Mouse (Mus musculus) liver, embryonic 14.5 days (tissue): ENCODE measurements around the gene Ankrd11. TPM values are rescaled to one million over a fixed set of nuclear protein-coding genes. Genes with fewer than 3 reads are reported as not detected.

Source experiments
- ATAC-seq: fragments of 200-750 bp; cut with Nextera tagmentation; 2 replicates; pipeline ENCODE4 v1.8.0; 2017; ENCODE audit warnings: moderate number of reproducible peaks, mild to moderate bottlenecking, moderate library complexity; ENCODE audit not compliant: insufficient read depth
- DNase-seq, 3 experiments: peaks; one replicate each; pipeline ENCODE4 v3.0.0-alpha.2; 2012 to 2013; ENCODE audit warnings: low read depth in 3 of 3, low spot score in 3 of 3
- H3K27ac ChIP-seq: fragments of 300-500 bp; sonication (generic); 2 replicates; pipeline ENCODE4 v1.5.1; 2014; ENCODE audit warnings: moderate library complexity, mild to moderate bottlenecking, control low read depth, inconsistent platforms
- H3K27me3 ChIP-seq: fragments of 300-500 bp; sonication (generic); 2 replicates; pipeline ENCODE4 v1.6.1; 2014; ENCODE audit warnings: mild to moderate bottlenecking, low read length, moderate library complexity; ENCODE audit not compliant: control insufficient read depth, insufficient read depth
- H3K36me3 ChIP-seq: fragments of 300-500 bp; sonication (generic); replicated peaks from 2 replicates; pipeline ENCODE4 v1.6.1; 2014; ENCODE audit warnings: low read depth; ENCODE audit not compliant: control insufficient read depth, insufficient read depth
- H3K4me1 ChIP-seq, 2 experiments: fragments of 200-500 bp in 1 of 2; fragments of 300-500 bp in 1 of 2; sonication (generic) in 1 of 2; replicated peaks; 2 replicates each; pipeline ENCODE4 v1.6.1; 2012 to 2014; ENCODE audit warnings: antibody characterized with exemption in 1 of 2, inconsistent platforms in 1 of 2, low read length in 1 of 2; ENCODE audit not compliant: control insufficient read depth in 2 of 2, insufficient read depth in 2 of 2
- H3K4me2 ChIP-seq: fragments of 300-500 bp; sonication (generic); 2 replicates; pipeline ENCODE4 v1.6.1; 2014; ENCODE audit warnings: low read depth, mild to moderate bottlenecking, control low read depth, moderate library complexity
- H3K4me3 ChIP-seq, 2 experiments: fragments of 200-500 bp in 1 of 2; fragments of 300-500 bp in 1 of 2; sonication (generic) in 1 of 2; 2 replicates each; pipeline ENCODE4 v1.5.1; 2012 to 2014; ENCODE audit warnings: low read depth in 2 of 2, low read length in 2 of 2, mild to moderate bottlenecking in 2 of 2, control low read depth in 1 of 2, inconsistent platforms in 1 of 2, moderate library complexity in 1 of 2; ENCODE audit not compliant: insufficient read depth in 1 of 2
- H3K9ac ChIP-seq: fragments of 300-500 bp; sonication (generic); replicated peaks from 2 replicates; pipeline ENCODE4 v1.6.1; 2014; ENCODE audit warnings: mild to moderate bottlenecking, control low read depth, moderate library complexity
- H3K9me3 ChIP-seq: fragments of 300-500 bp; sonication (generic); 2 replicates; pipeline ENCODE4 v1.6.1; 2016; ENCODE audit warnings: low read length, mixed read lengths; ENCODE audit not compliant: control insufficient read depth
- CTCF ChIP-seq: IDR thresholded peaks from 2 replicates; pipeline ENCODE4 v1.5.1; 2016; ENCODE audit warnings: antibody characterized with exemption, low read depth, control low read depth
- EP300 ChIP-seq: IDR thresholded peaks from 2 replicates; pipeline ENCODE4 v1.6.1; 2016; ENCODE audit warnings: antibody characterized with exemption, low read depth
- WGBS: fragments of 180-500 bp; shearing (Covaris S2); extraction: QIAGEN DNeasy Blood & Tissue Kit; methylation state at CpG from one replicate; pipeline ENCODE4 v1.1.7; 2014; ENCODE audit not compliant: insufficient replicate concordance; 5-methylcytosine and 5-hydroxymethylcytosine counted together
- polyA plus RNA-seq, 2 experiments: library from polyadenylated mRNA; depleted of rRNA in 1 of 2; stranded (reverse) in 1 of 2; unstranded in 1 of 2; fragments of >200 nt; fragmentation: Nextera tagmentation in 1 of 2; extraction: Ambion mirVana in 1 of 2; gene quantifications; 2 replicates each; pipeline versions ENCODE4 v1.2.1 to v1.2.3; 2012 to 2014

Ankrd11 gene
- polyA plus RNA-seq, 2 experiments = 10.8 to 12.4 TPM

GRCm38 (mm10) chr8:122984175-122984574 is 57.9 kb downstream of the Ankrd11 start:
- no peak for ATAC-seq

GRCm38 (mm10) chr8:122983178-122983942 is 58.7 kb downstream of the Ankrd11 start:
- Histone ChIP-seq H3K4me3 (no peak overlapping the region), H3K9me3 (no peaks in the 10 kb centered on the region), H3K36me3 (no peaks in the 10 kb centered on the region), H3K27ac (no peak overlapping the region), H3K27me3 (no peaks in the 10 kb centered on the region), H3K4me2 (no peak overlapping the region), H3K9ac (no peak overlapping the region), H3K4me1 (peaks cover 2 to 25% of the 10 kb centered on the region in 2 experiments; a peak in 2 of 4 replicates)
- WGBS = 78% methylated on average over 19 of the region's 19 CpGs
- ATAC-seq (no peak), DNase-seq (no peak)
- peak; percentile 23; the same call in 1 of the 2 replicates for TF ChIP-seq CTCF
- no peak for TF ChIP-seq EP300

More at GRCm38 (mm10) chr8:122984175-122984574, 57.9 kb downstream of the Ankrd11 start:
- Histone ChIP-seq H3K27me3 (no peaks in the 10 kb centered on the region), H3K4me1 (peaks cover 2 to 26% of the 10 kb centered on the region in 2 experiments; a peak in 3 of 4 replicates), H3K4me2 (no peak overlapping the region), H3K9ac (no peak overlapping the region), H3K9me3 (no peaks in the 10 kb centered on the region), H3K4me3 (no peak overlapping the region), H3K36me3 (no peaks in the 10 kb centered on the region), H3K27ac (no peak overlapping the region)
- no peak for TF ChIP-seq CTCF
- no peak for TF ChIP-seq EP300
- WGBS = 72% methylated on average over 3 of the region's 3 CpGs
- no peak for DNase-seq

DNA sequence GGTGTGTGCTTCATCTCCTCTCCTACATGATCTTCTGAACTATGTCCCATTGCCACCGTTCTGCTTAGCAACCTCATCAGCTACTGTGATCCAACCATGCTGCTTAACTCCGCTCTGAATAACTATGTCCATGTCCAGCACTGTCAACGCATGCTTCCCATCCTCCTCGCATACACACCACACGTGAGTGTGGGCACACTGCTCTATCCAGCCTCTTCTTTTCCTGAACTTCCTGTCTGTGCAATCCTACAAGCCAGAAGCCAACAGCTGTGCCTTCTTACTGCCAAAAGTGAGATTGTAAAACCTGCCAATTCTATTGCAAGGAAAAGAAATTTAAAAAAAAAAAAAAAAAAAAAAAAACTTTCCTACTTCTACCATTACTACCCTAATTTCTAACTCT is 60.4 kb downstream of the Ankrd11 start:
- Histone ChIP-seq H3K4me1 (peaks cover 2 to 21% of the 10 kb centered on the region in 2 experiments; a peak in 2 of 4 replicates), H3K9ac (no peak overlapping the region), H3K27ac (no peak overlapping the region), H3K36me3 (no peaks in the 10 kb centered on the region), H3K9me3 (no peaks in the 10 kb centered on the region), H3K27me3 (no peaks in the 10 kb centered on the region), H3K4me2 (no peak overlapping the region), H3K4me3 (no peak overlapping the region)
- WGBS = 61% methylated on average over 5 of the region's 5 CpGs
- TF ChIP-seq EP300 (no peak), CTCF (no peak)
- DNase-seq (no peak), ATAC-seq (no peak)

GRCm38 (mm10) chr8:122979865-122980509 is 62.1 kb downstream of the Ankrd11 start:
- WGBS = 47% methylated on average over 10 of the region's 10 CpGs
- DNase-seq = no peak
- Histone ChIP-seq H3K4me2 (no peak overlapping the region), H3K36me3 (no peaks in the 10 kb centered on the region), H3K4me3 (no peak overlapping the region), H3K4me1 (peaks cover 4 to 23% of the 10 kb centered on the region in 2 experiments; a peak in 3 of 4 replicates), H3K27me3 (no peaks in the 10 kb centered on the region), H3K9ac (no peak overlapping the region), H3K27ac (no peak overlapping the region), H3K9me3 (no peaks in the 10 kb centered on the region)
- no peak for ATAC-seq
- no peak for TF ChIP-seq EP300
- no peak for TF ChIP-seq CTCF

- Histone ChIP-seq H3K9me3 (no peaks in the 10 kb centered on the region), H3K36me3 (no peaks in the 10 kb centered on the region; the same call in 1 of the 2 replicates), H3K27me3 (no peaks in the 10 kb centered on the region), H3K4me3 (no peak overlapping the region), H3K27ac (no peak overlapping the region), H3K9ac (no peak overlapping the region), H3K4me1 (peaks cover 4 to 22% of the 10 kb centered on the region in 2 experiments; a peak in 3 of 4 replicates), H3K4me2 (no peak overlapping the region)
- WGBS = 56% methylated on average over 3 of the region's 3 CpGs
- ATAC-seq (no peak), DNase-seq (no peak)
- no peak for TF ChIP-seq EP300
Observed at GRCm38 (mm10) chr8:122979424-122979823, 62.7 kb downstream of the Ankrd11 start.
